ENCODE assay signal across 35 mouse cellular contexts in the genomic region with DNA sequence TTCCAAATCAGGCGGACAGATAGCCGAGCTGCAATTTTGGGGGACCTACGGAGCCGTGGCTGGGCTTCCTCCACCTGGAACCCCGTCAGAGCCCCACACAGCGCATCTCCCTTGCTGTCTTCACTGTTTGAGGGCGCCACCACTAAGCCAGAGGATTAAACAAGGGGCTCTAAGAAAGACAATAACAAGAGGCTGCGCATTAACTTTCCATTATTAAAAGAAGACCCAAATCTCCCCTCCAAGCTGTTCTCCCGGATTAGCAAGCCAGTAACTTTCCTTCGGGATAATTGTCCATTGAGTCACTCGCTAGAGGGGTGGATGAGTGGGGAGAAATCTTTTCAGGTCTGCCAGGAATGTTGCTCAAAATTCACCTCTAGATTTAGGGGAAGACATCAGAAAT. TPM values are rescaled to one million over a fixed set of nuclear protein-coding genes. Genes with fewer than 3 reads are reported as not detected.
"Had no signal": no experiment of that assay in that cellular context is flagged by ENCODE, and none has a peak within 500 bp of the region (broad histone marks: within the 10 kb centered on the region; RNA-seq: fewer than 3 reads in every experiment).

No protein-coding gene starts in this region.

- H3K4me2 ChIP-seq: heart, embryonic 13.5 days; heart, embryonic 15.5 days; hindbrain, embryonic 13.5 days; hindbrain, embryonic 15.5 days; kidney, embryonic 15.5 days; limb, embryonic 12.5 days; liver, embryonic 11.5 days had no signal

- ATAC-seq: forebrain, postnatal 0 days; intestine, embryonic 16.5 days had no signal

- H3K36me3 ChIP-seq: heart, embryonic 10.5 days; heart, embryonic 13.5 days; heart, embryonic 15.5 days; hindbrain, embryonic 13.5 days; hindbrain, embryonic 15.5 days; kidney, embryonic 15.5 days; limb, embryonic 10.5 days; limb, embryonic 12.5 days had no signal

- H3K9me3 ChIP-seq: heart, embryonic 10.5 days; heart, embryonic 13.5 days; heart, embryonic 15.5 days; hindbrain, embryonic 13.5 days; hindbrain, embryonic 15.5 days; kidney, embryonic 15.5 days; limb, embryonic 10.5 days; limb, embryonic 12.5 days had no signal

- H3K9ac ChIP-seq: forebrain, postnatal 0 days; heart, embryonic 13.5 days; heart, embryonic 15.5 days; hindbrain, embryonic 13.5 days; hindbrain, embryonic 15.5 days; kidney, embryonic 15.5 days; limb, embryonic 12.5 days had no signal

- H3K4me3 ChIP-seq: heart, embryonic 10.5 days; heart, embryonic 13.5 days; heart, embryonic 15.5 days; hindbrain, embryonic 13.5 days; hindbrain, embryonic 15.5 days; kidney, embryonic 15.5 days; left cerebral cortex, adult 2 months; limb, embryonic 10.5 days; limb, embryonic 12.5 days had no signal

- DNase-seq: forebrain, postnatal 0 days; gastrocnemius, postnatal 14 days; gastrocnemius, postnatal 36 days; heart, adult 18-20 months; heart, postnatal 14 days; heart, postnatal 36 days; kidney, adult 11 months; kidney, adult 2 months; kidney, adult 9 months; kidney, postnatal 14 days; kidney, postnatal 36 days; layer of hippocampus, adult 9-11 months; liver had no signal

- H3K27ac ChIP-seq: heart, embryonic 10.5 days; heart, embryonic 13.5 days; heart, embryonic 15.5 days; hindbrain, embryonic 13.5 days; hindbrain, embryonic 15.5 days; hindbrain, postnatal 0 days; kidney, embryonic 15.5 days; kidney, postnatal 0 days; left cerebral cortex, adult 2 months; limb, embryonic 10.5 days; limb, embryonic 12.5 days had no signal

RNA-seq across cellular contexts. Expression of a gene that starts 1.1 kb away (rescaled TPM):
- total RNA-seq: forebrain, postnatal 0 days; gastrocnemius, adult 18-20 months; gastrocnemius, adult 8-10 months; gastrocnemius, postnatal 14 days; gastrocnemius, postnatal 36 days; heart, postnatal 14 days; heart, postnatal 36 days; hematopoietic stem cell, adult 5-6 weeks; layer of hippocampus, adult 18-20 months; layer of hippocampus, adult 8-10 months; left cerebral cortex, postnatal 14 days had no signal
- polyA plus RNA-seq: gonadal fat pad, adult 2 months; heart, embryonic 10.5 days; heart, embryonic 13.5 days; heart, embryonic 15.5 days; heart, postnatal 0 days; intestine, embryonic 16.5 days; kidney, adult 2 months; kidney, embryonic 15.5 days; kidney, postnatal 0 days; large intestine, adult 2 months; limb, embryonic 10.5 days; limb, embryonic 12.5 days; liver, embryonic 11.5 days had no signal
